Mouse (Mus musculus): Measurements from ENCODE around the gene Ipo11.

Ipo11 gene

DNA sequence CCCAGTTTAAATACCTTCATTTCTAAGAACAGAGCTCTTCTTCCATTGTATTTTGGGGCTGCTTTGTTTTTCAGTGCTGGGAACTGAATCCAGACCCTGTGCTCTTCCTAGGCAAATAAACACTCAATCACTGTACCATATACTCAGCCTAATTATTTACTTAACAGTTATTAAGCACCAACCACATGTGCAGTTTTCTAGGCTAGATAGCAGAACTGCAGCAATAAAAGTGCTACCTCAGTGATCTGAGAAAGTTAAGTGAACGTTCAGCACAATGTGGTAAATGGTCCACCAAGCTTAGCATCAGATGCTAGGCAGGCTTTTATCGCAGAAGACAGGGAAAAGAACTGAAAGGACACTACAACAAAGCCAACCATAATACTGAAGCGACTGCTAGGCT lies 32.1 kb downstream of the Ipo11 start:
- DNase-seq (ENCODE audit: low spot score) = no peak

- no peak for DNase-seq (ENCODE audit: low spot score)
These were observed 42.5 kb downstream of the Ipo11 start for GRCm38 (mm10) chr13:106894284-106894683.

DNA sequence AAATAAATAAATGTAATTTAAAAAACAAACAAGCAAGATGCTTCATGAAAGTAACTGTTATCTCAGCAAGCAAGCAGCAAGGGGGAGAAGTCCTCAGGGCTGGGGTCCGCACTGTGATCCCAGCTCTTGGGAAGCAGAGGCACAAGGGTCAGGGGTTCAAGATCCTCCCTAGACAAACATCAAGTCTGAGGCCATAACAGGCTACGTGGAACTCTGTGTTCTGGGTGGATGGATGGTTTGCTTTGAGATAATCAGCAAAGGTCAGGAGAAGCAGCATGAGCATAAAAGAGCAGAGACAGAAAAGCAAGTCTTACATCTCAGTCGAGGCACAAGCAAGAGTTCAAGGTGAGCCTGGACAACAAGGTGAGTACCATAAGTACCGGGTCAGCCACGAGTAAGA lies 43.1 kb downstream of the Ipo11 start:
- no peak for DNase-seq (ENCODE audit: low spot score)

- no peak for DNase-seq (ENCODE audit: low spot score)
These were observed 43.6 kb downstream of the Ipo11 start for GRCm38 (mm10) chr13:106893196-106893595.

DNA sequence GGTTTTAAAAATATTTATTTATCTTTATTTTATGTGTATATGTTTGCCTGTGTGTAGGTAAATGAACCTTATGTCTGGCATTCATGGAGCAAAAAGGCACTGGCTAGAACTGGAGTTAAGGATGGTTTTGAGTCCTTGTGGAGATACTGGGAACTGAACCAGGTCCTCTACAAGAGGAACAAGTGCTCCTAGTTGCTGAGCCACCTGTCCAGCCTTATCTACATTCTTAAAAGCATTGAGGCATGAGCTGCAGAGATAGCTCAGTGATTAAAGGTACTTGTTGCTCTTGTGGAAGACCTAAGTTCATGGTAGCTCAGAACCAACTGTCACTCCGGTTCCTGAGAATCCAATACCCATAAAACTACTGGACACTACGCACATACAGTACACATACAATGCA lies 49.4 kb downstream of the Ipo11 start:
- no peak for DNase-seq (ENCODE audit: low spot score)

DNA sequence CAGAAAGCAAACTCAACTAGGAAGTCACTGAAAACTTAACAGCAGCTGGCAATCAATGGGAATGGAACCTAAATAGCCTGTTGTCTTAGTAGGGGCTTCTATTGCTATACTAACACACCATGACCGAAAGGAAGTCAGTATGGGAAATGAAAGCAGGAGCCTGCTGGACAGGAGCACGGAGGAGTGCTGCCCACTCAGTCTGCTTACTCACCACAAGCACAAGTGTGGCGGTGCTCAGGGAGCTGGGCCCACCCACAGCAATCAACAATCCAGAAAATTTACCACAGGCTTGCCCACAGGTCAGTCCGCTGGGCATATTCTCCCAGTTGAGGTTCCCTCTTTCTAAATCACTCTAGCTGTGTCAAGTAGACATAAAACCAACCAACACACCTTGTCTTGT lies 52.5 kb downstream of the Ipo11 start:
- DNase-seq (ENCODE audit: low spot score) = no peak

- DNase-seq (ENCODE audit: low spot score) = no peak
These were observed 60.5 kb downstream of the Ipo11 start for GRCm38 (mm10) chr13:106876278-106876677.

GRCm38 (mm10) chr13:106865547-106865946 lies 71.2 kb downstream of the Ipo11 start:
- no peak for DNase-seq (ENCODE audit: low spot score)

- no peak for DNase-seq (ENCODE audit: low spot score)
These were observed 78.0 kb downstream of the Ipo11 start for GRCm38 (mm10) chr13:106858779-106859178.

- no peak for DNase-seq (ENCODE audit: low spot score)
These were observed 80.2 kb downstream of the Ipo11 start for GRCm38 (mm10) chr13:106856556-106856955.

GRCm38 (mm10) chr13:106847534-106847933 lies 89.2 kb downstream of the Ipo11 start:
- DNase-seq (ENCODE audit: low spot score) = no peak

- DNase-seq (ENCODE audit: low spot score) = no peak
These were observed 91.8 kb downstream of the Ipo11 start for GRCm38 (mm10) chr13:106844928-106845327.

- DNase-seq (ENCODE audit: low spot score) = no peak
These were observed 94.2 kb downstream of the Ipo11 start for GRCm38 (mm10) chr13:106842542-106842941.

GRCm38 (mm10) chr13:106838778-106839177 lies 98.0 kb downstream of the Ipo11 start:
- DNase-seq (ENCODE audit: low spot score) = no peak

DNA sequence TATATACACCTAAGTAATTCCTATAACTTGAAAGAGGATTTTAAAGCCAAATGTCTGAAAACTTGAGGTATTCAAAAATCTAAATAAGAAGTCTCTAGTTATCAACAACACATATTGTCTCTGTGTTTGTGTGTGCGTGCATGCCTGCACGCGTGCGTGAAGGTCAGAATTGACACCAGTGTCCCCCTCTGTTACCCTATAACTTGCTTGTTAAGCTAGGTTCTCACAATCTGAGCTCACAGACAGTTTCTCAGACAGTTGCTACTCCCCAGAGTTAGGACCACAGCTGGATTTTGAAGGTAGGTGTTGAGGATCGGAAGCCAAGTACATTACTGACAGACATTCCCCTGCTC lies 100.3 kb downstream of the Ipo11 start:
- DNase-seq (ENCODE audit: low spot score) = no peak

DNA sequence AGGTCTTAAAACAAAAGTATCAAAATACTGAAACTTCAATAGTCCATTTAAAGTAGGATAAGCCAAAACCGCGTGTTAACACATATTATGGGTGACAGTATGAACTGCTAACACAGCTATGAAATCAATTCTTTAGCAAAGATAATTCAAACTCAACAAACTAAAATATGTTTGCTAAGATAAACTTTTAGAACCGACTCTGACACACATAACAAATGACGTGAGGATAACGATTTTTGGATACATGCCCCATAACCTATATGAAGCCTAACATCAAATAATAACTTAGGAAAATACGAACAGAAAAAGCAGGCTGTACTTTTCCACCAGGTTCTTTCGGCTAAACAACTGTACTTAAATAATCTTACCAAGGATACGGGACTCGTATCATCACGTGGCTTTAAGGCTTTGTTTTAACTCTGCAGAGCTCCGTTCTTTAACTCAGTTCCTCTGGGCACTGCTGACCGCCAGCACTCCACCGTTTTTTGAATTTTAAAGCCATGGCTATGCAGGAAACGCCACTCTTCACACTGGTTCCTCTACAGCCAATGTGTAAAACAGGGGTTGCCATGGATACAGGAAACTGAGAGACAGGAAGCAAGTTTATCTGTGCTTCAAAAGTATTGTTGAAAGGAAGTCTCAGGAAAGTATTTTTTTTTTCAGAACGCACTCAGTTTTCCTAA lies 100.8 kb downstream of the Ipo11 start:
- DNase-seq (ENCODE audit: low spot score) = no peak

- DNase-seq (ENCODE audit: low spot score) = no peak
These were observed 106.7 kb downstream of the Ipo11 start for GRCm38 (mm10) chr13:106830029-106830428.

GRCm38 (mm10) chr13:106829327-106829997 lies 107.3 kb downstream of the Ipo11 start:
- DNase-seq (ENCODE audit: low spot score) = no peak

- no peak for DNase-seq (ENCODE audit: low spot score)
These were observed 111.1 kb downstream of the Ipo11 start for GRCm38 (mm10) chr13:106825618-106826017.

- DNase-seq (ENCODE audit: low spot score) = no peak
These were observed 112.9 kb downstream of the Ipo11 start for GRCm38 (mm10) chr13:106823875-106824191.

GRCm38 (mm10) chr13:106823121-106823874 lies 113.5 kb downstream of the Ipo11 start:
- DNase-seq (ENCODE audit: low spot score) = no peak

DNA sequence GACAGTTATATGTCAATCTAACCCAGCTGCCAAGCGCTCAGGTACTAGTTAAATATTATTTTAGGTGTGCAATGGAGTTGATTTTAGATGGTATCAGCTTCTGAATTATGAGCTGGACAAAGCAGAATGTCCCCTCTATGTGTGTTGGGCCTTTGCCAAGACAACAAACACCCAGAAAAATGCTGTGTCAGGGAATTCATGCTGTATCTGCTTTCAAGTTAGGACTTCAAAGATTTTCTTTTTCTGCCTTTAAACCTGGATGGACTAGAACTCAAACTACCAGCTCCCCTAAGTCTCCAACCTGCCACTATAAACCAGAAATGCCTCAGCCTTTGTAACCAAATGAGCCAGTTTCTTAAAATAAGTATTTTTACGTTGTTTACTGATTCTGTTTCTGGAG lies 116.6 kb downstream of the Ipo11 start:
- DNase-seq (ENCODE audit: low spot score) = no peak

GRCm38 (mm10) chr13:106819749-106820148 lies 117.0 kb downstream of the Ipo11 start:
- DNase-seq (ENCODE audit: low spot score) = no peak
